Mouse (Mus musculus) forebrain, embryonic 13.5 days (tissue): ENCODE measurements around the gene Tarsl2. TPM values are rescaled to one million over a fixed set of nuclear protein-coding genes. Genes with fewer than 3 reads are reported as not detected.
A peak's percentile ranks its signal among the peaks of the same experiment; 100 is the strongest.

Experiments
- ATAC-seq: fragments of 200-750 bp; cut with Nextera tagmentation; 2 replicates; pipeline ENCODE4 v1.8.0; 2017
- H3K27ac ChIP-seq: fragments of 300-500 bp; sonication (generic); 2 replicates; pipeline ENCODE4 v1.5.1; 2015; ENCODE audit warnings: inconsistent platforms, mild to moderate bottlenecking, moderate library complexity
- H3K27me3 ChIP-seq: fragments of 300-500 bp; sonication (generic); 2 replicates; pipeline ENCODE4 v1.6.1; 2015; ENCODE audit warnings: mild to moderate bottlenecking, inconsistent platforms
- H3K36me3 ChIP-seq: fragments of 300-500 bp; sonication (generic); 2 replicates; pipeline ENCODE4 v1.6.1; 2015; ENCODE audit warnings: mild to moderate bottlenecking, inconsistent platforms; ENCODE audit not compliant: poor library complexity, severe bottlenecking
- H3K4me1 ChIP-seq: fragments of 300-500 bp; sonication (generic); 2 replicates; pipeline ENCODE4 v1.6.1; 2015; ENCODE audit warnings: inconsistent platforms
- H3K4me2 ChIP-seq: fragments of 300-500 bp; sonication (generic); 2 replicates; pipeline ENCODE4 v1.6.1; 2015; ENCODE audit warnings: inconsistent platforms, mild to moderate bottlenecking, moderate library complexity
- H3K4me3 ChIP-seq: fragments of 300-500 bp; sonication (generic); 2 replicates; pipeline ENCODE4 v1.5.1; 2015; ENCODE audit warnings: mild to moderate bottlenecking, inconsistent platforms
- H3K9ac ChIP-seq: fragments of 300-500 bp; sonication (generic); 2 replicates; pipeline ENCODE4 v1.6.1; 2015; ENCODE audit warnings: mild to moderate bottlenecking, inconsistent platforms
- H3K9me3 ChIP-seq: fragments of 300-500 bp; sonication (generic); replicated peaks from 2 replicates; pipeline ENCODE4 v1.6.1; 2016; ENCODE audit warnings: inconsistent platforms
- WGBS: fragments of 180-500 bp; shearing (Covaris S2); methylation state at CpG from one replicate; pipeline ENCODE4 v1.1.7; 2015; 5-methylcytosine and 5-hydroxymethylcytosine counted together
- polyA plus RNA-seq: library from polyadenylated mRNA; unstranded; fragments of >200 nt; fragmentation: Nextera tagmentation; extraction: Ambion mirVana; gene quantifications from 2 replicates; pipeline ENCODE4 v1.2.1, GENCODE M21; 2015

Tarsl2 gene
- polyA plus RNA-seq, 1 experiment from 2014 or later: 11.1 TPM

DNA sequence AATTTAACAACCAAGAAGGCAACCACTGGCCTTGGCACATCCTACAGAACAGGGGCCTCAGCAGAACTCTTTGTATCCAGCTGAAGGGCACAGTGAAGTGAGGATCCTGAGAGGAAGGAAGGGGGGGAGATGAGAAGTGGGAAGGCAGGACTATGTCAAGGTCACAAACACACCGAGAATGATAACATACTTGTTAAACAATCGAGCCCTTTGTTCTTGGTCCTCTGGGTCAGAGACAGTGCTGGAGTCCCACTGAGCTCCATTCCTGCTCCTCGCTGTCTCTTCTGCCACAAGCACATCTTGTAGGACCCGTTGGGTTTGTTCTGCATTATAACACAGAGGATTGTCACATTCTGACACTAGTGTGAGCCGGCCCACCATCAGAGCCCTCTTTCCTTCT is 14.0 kb upstream of the Tarsl2 start:
- Histone ChIP-seq H3K9me3 (no peaks in the 10 kb centered on the region), H3K27ac (no peak overlapping the region), H3K36me3 (no peaks in the 10 kb centered on the region), H3K4me3 (no peak overlapping the region), H3K4me1 (no peaks in the 10 kb centered on the region), H3K27me3 (no peaks in the 10 kb centered on the region), H3K4me2 (no peak overlapping the region), H3K9ac (no peak overlapping the region)
- no peak for ATAC-seq
- WGBS: 82% methylated on average over 5 of the region's 5 CpGs

DNA sequence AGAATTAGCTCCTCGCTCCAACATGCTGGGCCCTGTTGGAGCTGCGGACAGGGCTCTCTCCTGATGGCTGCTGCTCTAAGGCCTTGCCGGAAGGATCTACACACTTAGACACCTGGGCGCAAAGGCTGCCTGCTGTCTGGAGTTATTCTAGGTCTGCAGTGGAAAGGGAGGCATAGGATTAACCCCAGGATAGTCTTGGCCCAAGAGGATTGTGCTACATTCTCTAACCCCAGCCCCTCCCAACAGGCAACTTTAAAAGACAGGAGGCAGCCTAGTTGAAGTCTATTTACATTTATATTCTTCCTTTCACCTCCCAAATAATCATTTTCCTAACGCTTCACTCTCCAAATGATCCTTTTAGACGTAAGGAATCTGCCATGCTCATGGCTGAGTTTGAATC is 8.9 kb upstream of the Tarsl2 start:
- Histone ChIP-seq H3K36me3 (no peaks in the 10 kb centered on the region), H3K9me3 (no peaks in the 10 kb centered on the region), H3K9ac (no peak overlapping the region), H3K4me2 (no peak overlapping the region), H3K27ac (no peak overlapping the region), H3K4me3 (no peak overlapping the region), H3K27me3 (no peaks in the 10 kb centered on the region), H3K4me1 (peaks cover 5% of the 10 kb centered on the region; the same call in 1 of the 2 replicates)
- ATAC-seq: no peak
- 85% methylated on average over 6 of the region's 6 CpGs for WGBS

DNA sequence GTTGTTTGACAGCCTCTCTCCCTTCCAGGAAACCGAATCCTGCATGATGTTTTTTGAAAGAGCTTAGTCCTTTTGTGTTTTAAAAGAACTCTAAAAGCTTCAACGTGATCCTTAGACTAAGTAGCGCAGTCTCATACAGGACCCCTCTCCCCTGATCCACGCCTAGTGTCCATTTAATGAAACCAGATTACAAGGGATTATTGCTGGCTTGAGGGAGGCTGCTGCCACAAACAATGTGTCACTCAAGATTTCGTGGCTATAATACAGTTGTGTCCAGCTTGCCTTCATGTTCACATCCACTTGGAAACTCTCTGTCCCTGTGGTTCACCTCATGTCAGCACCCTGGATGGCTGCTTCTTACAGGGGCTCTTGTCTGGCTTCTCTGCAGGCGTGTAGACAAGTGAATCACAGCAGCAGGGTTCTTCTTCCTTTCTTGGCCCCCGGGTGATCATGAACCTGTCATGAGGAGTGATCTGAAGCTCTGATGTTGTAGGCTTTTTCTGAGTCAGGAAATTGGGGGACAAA is 8.3 kb upstream of the Tarsl2 start:
- Histone ChIP-seq H3K9me3 (no peaks in the 10 kb centered on the region), H3K4me2 (no peak overlapping the region), H3K27me3 (no peaks in the 10 kb centered on the region), H3K4me3 (no peak overlapping the region), H3K9ac (no peak overlapping the region), H3K36me3 (no peaks in the 10 kb centered on the region), H3K27ac (no peak overlapping the region), H3K4me1 (peaks cover 5% of the 10 kb centered on the region; the same call in 1 of the 2 replicates)
- ATAC-seq: no peak
- WGBS: 54% methylated on average over 7 of the region's 7 CpGs

DNA sequence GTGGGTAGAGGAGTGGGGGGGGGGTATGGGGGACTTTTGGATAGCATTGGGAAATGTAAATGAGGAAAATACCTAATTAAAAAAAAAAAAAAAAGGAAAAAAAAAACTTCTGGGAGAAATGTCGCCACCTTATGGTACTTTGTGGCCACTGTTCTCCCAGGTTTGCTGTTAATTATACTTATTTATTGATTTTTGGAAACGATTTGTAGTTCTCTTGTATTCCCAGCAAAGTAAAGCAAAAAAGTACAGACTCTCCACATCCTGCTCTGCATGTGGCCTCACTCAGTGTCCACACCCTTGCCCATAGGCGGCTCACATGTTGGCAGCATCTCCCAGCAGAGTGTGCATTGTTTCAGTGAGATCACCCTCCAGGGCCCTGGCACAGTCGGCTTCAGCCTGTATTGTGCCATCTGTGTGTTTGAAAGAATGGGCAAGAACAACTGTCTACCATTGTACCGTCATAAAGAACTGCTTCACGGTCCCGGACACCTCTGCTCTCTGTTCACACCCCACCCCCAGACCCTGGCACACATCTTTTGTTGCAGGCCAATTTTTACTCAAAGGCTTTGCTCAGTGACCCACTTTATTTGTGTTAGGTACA is 6.4 kb upstream of the Tarsl2 start:
- no peak overlapping the region for H3K4me2 ChIP-seq
- H3K9me3 ChIP-seq: no peaks in the 10 kb centered on the region
- H3K4me1 ChIP-seq: peaks cover 5% of the 10 kb centered on the region; the same call in 1 of the 2 replicates
- H3K9ac ChIP-seq: no peak overlapping the region
- 39% methylated on average over 7 of the region's 7 CpGs for WGBS
- peak; percentile 81 for ATAC-seq
- no peaks in the 10 kb centered on the region for H3K36me3 ChIP-seq
- H3K27me3 ChIP-seq: peaks cover 8% of the 10 kb centered on the region; the same call in 1 of the 2 replicates
- no peak overlapping the region for H3K4me3 ChIP-seq
- no peak overlapping the region for H3K27ac ChIP-seq

DNA sequence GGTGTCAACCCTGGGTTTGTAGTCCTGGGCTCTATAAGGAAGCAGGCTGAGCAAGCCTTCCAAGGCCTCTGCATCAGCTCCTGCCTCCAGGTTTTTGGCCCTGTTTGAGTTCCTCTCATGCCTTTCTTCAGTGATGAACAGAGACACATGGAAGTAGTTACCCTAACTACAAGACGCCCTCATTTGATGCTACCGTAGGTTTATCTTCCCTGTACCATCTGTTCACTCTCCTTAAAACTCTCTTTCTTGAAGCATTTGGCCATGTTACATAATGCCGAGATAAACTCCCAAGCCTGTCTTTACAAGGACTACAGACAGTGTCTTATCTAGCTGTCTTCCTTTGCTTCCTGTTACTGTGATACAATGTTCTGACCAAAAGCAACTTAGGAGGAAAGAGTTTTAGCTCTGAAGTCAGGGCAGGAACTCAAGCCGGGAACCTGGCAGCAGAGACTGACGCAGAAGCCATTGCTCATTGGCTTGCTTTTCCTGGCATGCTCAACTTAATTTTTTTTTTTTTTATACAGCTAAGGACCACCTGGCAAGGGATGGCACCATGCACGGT is 4.8 kb upstream of the Tarsl2 start:
- H3K27me3 ChIP-seq: peaks cover 8% of the 10 kb centered on the region; the same call in 1 of the 2 replicates
- no peak overlapping the region for H3K9ac ChIP-seq
- ATAC-seq: no peak

DNA sequence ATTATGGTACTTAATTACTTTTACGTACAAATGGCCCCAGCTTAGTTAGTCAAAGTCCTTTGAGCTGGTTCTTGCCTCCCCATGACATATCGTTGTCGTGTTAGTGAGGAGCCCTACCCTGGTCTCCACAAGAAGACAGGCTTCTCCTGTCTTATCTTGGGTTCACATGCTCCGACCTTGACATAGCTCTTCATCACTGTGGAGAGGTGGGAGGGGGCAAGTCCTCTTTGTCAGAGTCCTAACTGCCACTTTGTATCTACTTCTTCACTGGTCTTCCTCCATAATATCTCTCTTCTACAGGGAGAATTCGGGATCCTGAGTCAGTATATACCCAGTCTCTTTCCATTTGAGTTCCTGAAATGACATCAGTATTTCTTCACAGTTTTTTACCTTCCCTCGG is 4.0 kb upstream of the Tarsl2 start:
- no peaks in the 10 kb centered on the region for H3K9me3 ChIP-seq
- H3K4me3 ChIP-seq: no peak overlapping the region
- H3K4me2 ChIP-seq: no peak overlapping the region
- peaks cover 8% of the 10 kb centered on the region; the same call in 1 of the 2 replicates for H3K27me3 ChIP-seq
- H3K27ac ChIP-seq: no peak overlapping the region
- 81% methylated on average over 6 of the region's 6 CpGs for WGBS
- H3K36me3 ChIP-seq: no peaks in the 10 kb centered on the region
- H3K4me1 ChIP-seq: peaks cover 9% of the 10 kb centered on the region; the same call in 1 of the 2 replicates
- no peak for ATAC-seq
- H3K9ac ChIP-seq: no peak overlapping the region

More for the DNA sequence above, 4.8 kb upstream of the Tarsl2 start:
- Histone ChIP-seq H3K27ac (no peak overlapping the region), H3K4me1 (peaks cover 9% of the 10 kb centered on the region; the same call in 1 of the 2 replicates), H3K4me2 (no peak overlapping the region), H3K4me3 (no peak overlapping the region), H3K36me3 (no peaks in the 10 kb centered on the region), H3K9me3 (no peaks in the 10 kb centered on the region)
- 84% methylated on average over 6 of the region's 6 CpGs for WGBS

GRCm38 (mm10) chr7:65642371-65643304 is 2.1 kb upstream of the Tarsl2 start:
- no peak for ATAC-seq
- WGBS: 71% methylated on average over 6 of the region's 6 CpGs
- Histone ChIP-seq H3K27me3 (peaks cover 8% of the 10 kb centered on the region; the same call in 1 of the 2 replicates), H3K9ac (no peak overlapping the region), H3K9me3 (no peaks in the 10 kb centered on the region), H3K4me3 (no peak overlapping the region), H3K36me3 (0 out of 2 replicates have a peak, but pooled peaks cover 2% of the 10 kb centered on the region), H3K4me2 (no peak overlapping the region), H3K4me1 (peaks cover 9% of the 10 kb centered on the region; the same call in 1 of the 2 replicates), H3K27ac (no peak overlapping the region)

DNA sequence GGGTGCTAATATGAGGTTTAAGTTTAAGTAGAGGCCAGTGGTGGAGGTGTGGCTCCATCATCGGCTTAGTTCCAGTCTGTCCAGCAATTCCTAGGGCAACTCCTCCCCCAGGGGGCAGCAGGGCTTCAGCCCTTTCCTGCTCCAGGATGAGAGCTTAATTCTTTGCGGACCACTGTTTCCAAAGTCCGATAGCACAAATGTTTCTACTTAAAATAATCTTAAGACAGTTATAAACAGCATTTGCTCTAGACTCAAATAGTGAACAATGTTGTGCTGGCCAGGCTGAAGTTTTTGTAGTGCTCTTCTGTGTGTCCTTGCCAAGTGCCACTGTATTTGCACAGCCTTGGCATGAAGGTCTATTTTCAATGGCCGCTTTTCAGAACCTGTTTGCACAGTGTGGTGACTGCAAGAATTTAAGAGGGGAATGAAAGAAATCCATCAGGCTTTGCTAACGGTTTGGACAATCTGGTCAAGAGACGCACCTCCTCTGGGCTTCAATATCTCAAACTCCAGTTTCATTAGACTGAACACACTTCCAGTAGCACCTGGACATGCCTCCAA is 757 bp upstream of the Tarsl2 start:
- 0 out of 2 replicates have a peak, but pooled peaks cover 3% of the 10 kb centered on the region for H3K9me3 ChIP-seq
- peak; percentile 15 for ATAC-seq
- H3K27ac ChIP-seq: no peak overlapping the region
- 34% methylated on average over 6 of the region's 6 CpGs for WGBS
- H3K27me3 ChIP-seq: peaks cover 8% of the 10 kb centered on the region; the same call in 1 of the 2 replicates
- peak overlapping the region; percentile 69 for H3K4me2 ChIP-seq
- no peak overlapping the region for H3K9ac ChIP-seq
- peak overlapping the region; percentile 63 for H3K4me3 ChIP-seq
- peaks cover 12% of the 10 kb centered on the region for H3K36me3 ChIP-seq
- 0 out of 2 replicates have a peak, but pooled peaks cover 4% of the 10 kb centered on the region for H3K4me1 ChIP-seq

- Histone ChIP-seq H3K27me3 (peaks cover 8% of the 10 kb centered on the region; the same call in 1 of the 2 replicates), H3K4me3 (no peak overlapping the region), H3K9me3 (0 out of 2 replicates have a peak, but pooled peaks cover 3% of the 10 kb centered on the region), H3K4me1 (0 out of 2 replicates have a peak, but pooled peaks cover 4% of the 10 kb centered on the region), H3K4me2 (no peak overlapping the region), H3K9ac (no peak overlapping the region), H3K27ac (no peak overlapping the region), H3K36me3 (peaks cover 25% of the 10 kb centered on the region)
- ATAC-seq: no peak
- WGBS: 92% methylated on average over 8 of the region's 8 CpGs
Measured at GRCm38 (mm10) chr7:65645996-65646395, 1.3 kb downstream of the Tarsl2 start.

DNA sequence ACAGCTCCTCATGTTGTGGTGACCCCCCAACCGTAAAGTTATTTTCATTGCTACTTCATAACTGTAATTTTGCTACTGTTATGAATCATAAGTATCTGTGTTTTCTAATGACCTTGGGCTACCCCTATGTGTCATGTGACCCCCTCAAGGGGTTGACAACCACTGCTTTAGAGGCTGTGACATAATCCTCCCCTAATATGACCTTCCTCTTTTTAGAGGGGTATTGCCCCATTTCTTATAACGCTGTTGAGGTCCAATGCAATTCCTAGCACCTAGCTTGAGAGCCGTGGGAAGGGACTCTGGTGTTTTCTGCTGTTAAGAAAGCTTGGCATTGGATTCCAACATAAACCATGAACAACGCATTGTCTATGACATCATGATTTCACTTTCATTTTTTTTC is 6.0 kb downstream of the Tarsl2 start:
- Histone ChIP-seq H3K9ac (no peak overlapping the region), H3K36me3 (peaks cover 46% of the 10 kb centered on the region), H3K4me2 (no peak overlapping the region), H3K9me3 (0 out of 2 replicates have a peak, but pooled peaks cover 3% of the 10 kb centered on the region), H3K27me3 (no peaks in the 10 kb centered on the region), H3K4me3 (no peak overlapping the region), H3K27ac (no peak overlapping the region), H3K4me1 (no peaks in the 10 kb centered on the region)
- no peak for ATAC-seq
- WGBS: 90% methylated on average over 4 of the region's 4 CpGs

GRCm38 (mm10) chr7:65657490-65658120 is 12.9 kb downstream of the Tarsl2 start:
- Histone ChIP-seq H3K4me1 (no peaks in the 10 kb centered on the region), H3K27ac (no peak overlapping the region), H3K9me3 (no peaks in the 10 kb centered on the region), H3K9ac (no peak overlapping the region), H3K4me3 (no peak overlapping the region), H3K27me3 (no peaks in the 10 kb centered on the region), H3K4me2 (no peak overlapping the region), H3K36me3 (peaks cover 40% of the 10 kb centered on the region)
- WGBS: 88% methylated on average over 2 of the region's 2 CpGs
- no peak for ATAC-seq
